8 mouse cellular contexts compared by ENCODE assay signal in the genomic region with DNA sequence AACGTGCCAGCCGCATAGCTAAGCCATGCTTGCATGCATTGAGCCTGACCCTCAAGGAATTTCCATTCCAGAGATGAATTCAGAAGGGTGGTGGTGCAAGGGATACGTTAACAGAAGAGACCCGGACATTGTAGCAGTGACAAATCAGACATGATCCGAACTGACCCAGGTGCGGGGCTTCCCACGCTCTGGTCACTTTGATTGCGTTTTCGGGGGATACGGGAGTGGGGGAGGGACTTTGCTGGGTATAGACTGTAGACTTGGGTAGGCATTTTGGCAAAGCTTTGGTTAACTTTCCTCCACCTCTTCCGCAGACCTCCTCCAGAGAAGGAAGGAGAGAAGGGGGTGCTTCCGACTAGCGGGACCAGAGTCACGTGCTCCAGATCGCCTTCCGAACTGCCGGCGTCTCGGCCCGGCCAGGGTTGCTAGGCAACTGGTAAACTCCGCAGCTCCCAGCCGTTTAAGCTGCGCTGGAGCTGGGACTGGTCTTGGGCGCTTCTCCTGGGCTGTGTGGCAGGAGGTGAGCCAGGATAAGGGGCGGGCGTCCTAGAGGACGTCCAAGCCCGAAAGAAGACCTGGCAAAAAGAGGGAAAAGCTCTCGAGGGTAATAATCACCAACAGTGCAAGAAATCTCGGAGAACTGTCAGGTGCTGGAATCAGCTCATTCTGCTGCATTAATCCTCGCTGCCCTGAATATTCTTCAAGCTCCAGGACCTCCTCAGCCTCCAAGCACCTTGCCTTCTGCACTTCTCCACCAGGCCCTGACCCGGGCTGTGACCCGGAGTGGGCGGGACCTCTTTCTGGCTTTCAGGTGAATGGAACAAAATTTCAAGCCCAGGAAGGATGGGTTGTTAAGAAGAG. TPM values are rescaled to one million over a fixed set of nuclear protein-coding genes. Genes with fewer than 3 reads are reported as not detected.
DNase-seq lines count a peak whose midpoint lies in the region; ATAC-seq and TF ChIP-seq lines count a peak whose summit lies in the region.

Gene Dnaic2 (plus strand): TSS at position 444 of the 861 bp plus-strand sequence.

- TF ChIP-seq EP300 in heart, postnatal 0 days (IDR thresholded peaks at IDR 0.05; ENCODE audit: low read depth): no peak

- H3K36me3 ChIP-seq in forebrain, embryonic 14.5 days (ENCODE audit: control insufficient read depth, insufficient read depth, low read length): no peaks in the 10 kb centered on the region
- H3K36me3 ChIP-seq in heart, postnatal 0 days (replicated peaks; ENCODE audit: control insufficient read depth, insufficient read depth, low read length): no peaks in the 10 kb centered on the region

- WGBS in forebrain, embryonic 14.5 days: 10% methylated on average over 34 of the region's 34 CpGs
- WGBS in heart, postnatal 0 days: 8% methylated on average over 34 of the region's 34 CpGs
- 8% methylated on average over 34 of the region's 34 CpGs for WGBS in olfactory bulb, adult 2 months

- DNase-seq in ES-CJ7 (ENCODE audit: low read depth, low spot score) (peak; percentile 88), adipocyte (ENCODE audit: low spot score) (no peak)
- peak; percentile 82 for DNase-seq in forebrain, embryonic 14.5 days (ENCODE audit: low spot score)
- peak; percentile 66 for DNase-seq in heart, postnatal 0 days (ENCODE audit: low spot score)
- DNase-seq in kidney, postnatal 4 days: peak; percentile 80 to 88
- DNase-seq in lung, adult 18-20 months: peak; percentile 71 to 80

- H3K4me2 ChIP-seq in forebrain, embryonic 14.5 days (ENCODE audit: low read length): peak within 1 kb of the TSS; percentile 60
- H3K4me2 ChIP-seq in heart, postnatal 0 days (ENCODE audit: low read depth, low read length): peak within 1 kb of the TSS; percentile 63

- no peaks in the 10 kb centered on the region for H3K9me3 ChIP-seq in forebrain, embryonic 14.5 days (replicated peaks; ENCODE audit: control insufficient read depth, low read length)
- H3K9me3 ChIP-seq in heart, postnatal 0 days (replicated peaks; ENCODE audit: control insufficient read depth, low read length): no peaks in the 10 kb centered on the region

- TF ChIP-seq CTCF in heart, postnatal 0 days (IDR thresholded peaks at IDR 0.05; ENCODE audit: low read depth): no peak
- no peak for TF ChIP-seq CTCF in olfactory bulb, adult 2 months (IDR thresholded peaks at IDR 0.05; ENCODE audit: insufficient read depth, low read depth, low read length)

- no peak within 1 kb of the TSS for H3K27ac ChIP-seq in brown adipose tissue, adult 24 weeks (replicated peaks; ENCODE audit: low read depth, low read length)
- H3K27ac ChIP-seq in forebrain, embryonic 14.5 days (ENCODE audit: low read depth, low read length): no peak within 1 kb of the TSS
- H3K27ac ChIP-seq in heart, postnatal 0 days (ENCODE audit: low read depth): no peak within 1 kb of the TSS
- H3K27ac ChIP-seq in olfactory bulb, adult 2 months (ENCODE audit: insufficient read depth, low read depth, low read length): no peak within 1 kb of the TSS

- no peak for TF ChIP-seq POLR2A in olfactory bulb, adult 2 months (IDR thresholded peaks at IDR 0.05; ENCODE audit: insufficient read depth, low read depth, low read length)

- peaks cover 8% of the 10 kb centered on the region; the same call in 1 of the 2 replicates for H3K4me1 ChIP-seq in brown adipose tissue, adult 24 weeks (ENCODE audit: control insufficient read depth, insufficient read depth, insufficient read length, low read length)
- H3K4me1 ChIP-seq in forebrain, embryonic 14.5 days (ENCODE audit: control insufficient read depth, insufficient read depth, low read length): peaks cover 5% of the 10 kb centered on the region
- 0 out of 2 replicates have a peak, but pooled peaks cover 4% of the 10 kb centered on the region for H3K4me1 ChIP-seq in heart, postnatal 0 days (ENCODE audit: control insufficient read depth, insufficient read depth)
- peaks cover 30% of the 10 kb centered on the region for H3K4me1 ChIP-seq in olfactory bulb, adult 2 months (ENCODE audit: control insufficient read depth, insufficient read depth, low read length)

- no peaks in the 10 kb centered on the region for H3K27me3 ChIP-seq in forebrain, embryonic 14.5 days (replicated peaks; ENCODE audit: control insufficient read depth, insufficient read depth, low read length)
- H3K27me3 ChIP-seq in heart, postnatal 0 days (ENCODE audit: control insufficient read depth, insufficient read depth, low read length): no peaks in the 10 kb centered on the region

- peak within 1 kb of the TSS; percentile 14; the same call in 1 of the 2 replicates for H3K9ac ChIP-seq in forebrain, embryonic 14.5 days (ENCODE audit: low read length)
- no peak within 1 kb of the TSS for H3K9ac ChIP-seq in heart, postnatal 0 days (replicated peaks; ENCODE audit: low read depth, low read length)

- ATAC-seq in forebrain, embryonic 14.5 days: peak; percentile 91
- ATAC-seq in heart, postnatal 0 days (ENCODE audit: insufficient read depth, low read depth): peak; percentile 81

- peak within 1 kb of the TSS; percentile 38; the same call in 1 of the 2 replicates for H3K4me3 ChIP-seq in brown adipose tissue, adult 24 weeks (ENCODE audit: insufficient read depth, low read depth, low read length)
- H3K4me3 ChIP-seq in forebrain, embryonic 14.5 days (ENCODE audit: low read depth, low read length): peak within 1 kb of the TSS; percentile 25
- H3K4me3 ChIP-seq in heart, postnatal 0 days (ENCODE audit: low read depth, low read length): peak within 1 kb of the TSS; percentile 31
- peak within 1 kb of the TSS; percentile 24 for H3K4me3 ChIP-seq in olfactory bulb, adult 2 months (ENCODE audit: insufficient read depth, low read depth, low read length)

RNA-seq across cellular contexts. Expression of gene Dnaic2, which starts in this region (rescaled TPM):
- not detected in 2 replicates for polyA plus RNA-seq in brown adipose tissue, adult 24 weeks (2012; ENCODE audit: insufficient read depth, insufficient read length, missing spikeins)
- 2.1 and 3.0 TPM in 2 replicates for polyA plus RNA-seq in forebrain, embryonic 14.5 days (2014; fragmentation: Nextera tagmentation; extraction: Ambion mirVana)
- total RNA-seq in heart, postnatal 0 days (2014; rRNA removed; ENCODE audit: low replicate concordance): not detected in 2 replicates
- polyA plus RNA-seq in heart, postnatal 0 days (2015; fragmentation: Nextera tagmentation; extraction: Ambion mirVana): 0.33 and 0.75 TPM in 2 replicates
- not detected in 2 replicates for polyA plus RNA-seq in olfactory bulb, adult 2 months (2012; ENCODE audit: insufficient read depth, insufficient read length, low replicate concordance, missing spikeins)

Comparison
In these comparisons a context has a peak if more than half of its experiments do, and no peak if none do; other contexts are left out.
1. Peak in DNase-seq, ATAC-seq, H3K4me3 ChIP-seq and H3K4me2 ChIP-seq in heart, postnatal 0 days; RNA of the gene not detected or under 1 TPM.